Mouse (Mus musculus) myocyte (in vitro differentiated cells): ENCODE results near the gene Il17c. TPM values are rescaled to one million over a fixed set of nuclear protein-coding genes. Genes with fewer than 3 reads are reported as not detected.

Experiments
- H3K27me3 ChIP-seq: one replicate; pipeline ENCODE4 v1.6.1; 2011; ENCODE audit not compliant: control insufficient read depth, insufficient read depth, insufficient read length
- H3K36me3 ChIP-seq: one replicate; pipeline ENCODE4 v1.6.1; 2011; ENCODE audit not compliant: control insufficient read depth, insufficient read depth
- H3K4me2 ChIP-seq: one replicate; pipeline ENCODE4 v1.6.1; 2011; ENCODE audit warnings: low read depth, control low read depth
- H3K4me3 ChIP-seq: one replicate; pipeline ENCODE4 v1.5.1; 2011; ENCODE audit warnings: mild to moderate bottlenecking, control low read depth, moderate library complexity
- H3K79me2 ChIP-seq: one replicate; pipeline ENCODE4 v1.6.1; 2011; ENCODE audit not compliant: control insufficient read depth, insufficient read depth
- H3ac ChIP-seq: one replicate; pipeline ENCODE4 v1.6.1; 2011; ENCODE audit not compliant: control insufficient read depth, insufficient read length
- CEBPB ChIP-seq: IDR thresholded peaks from 2 replicates; pipeline ENCODE4 v1.6.1; 2011; ENCODE audit warnings: mild to moderate bottlenecking, moderate library complexity; ENCODE audit not compliant: poor library complexity, insufficient read depth, severe bottlenecking
- E2F4 ChIP-seq: IDR thresholded peaks from one replicate; pipeline ENCODE4 v1.6.1; 2011; ENCODE audit warnings: mild to moderate bottlenecking, control low read depth, moderate library complexity; ENCODE audit not compliant: insufficient read depth
- MAX ChIP-seq: IDR thresholded peaks from one replicate; pipeline ENCODE4 v1.6.1; 2011; ENCODE audit warnings: low read depth, mild to moderate bottlenecking, control low read depth
- MYOD1 ChIP-seq, 3 experiments: IDR thresholded peaks; one replicate each; pipeline ENCODE4 v1.6.1; 2011; ENCODE audit warnings: control low read depth in 2 of 3, low read depth in 2 of 3, mild to moderate bottlenecking in 2 of 3, moderate library complexity in 1 of 3; ENCODE audit not compliant: insufficient read length in 2 of 3, control insufficient read depth in 1 of 3
- MYOG ChIP-seq, 3 experiments: IDR thresholded peaks; one replicate each; pipeline ENCODE4 v1.6.1; 2011; ENCODE audit warnings: control low read depth in 2 of 3, low read depth in 2 of 3, mild to moderate bottlenecking in 2 of 3; ENCODE audit not compliant: insufficient read length in 2 of 3, control insufficient read depth in 1 of 3, insufficient read depth in 1 of 3
- POLR2A ChIP-seq: IDR thresholded peaks from one replicate; pipeline ENCODE4 v1.6.1; 2011; ENCODE audit warnings: low read depth, mild to moderate bottlenecking, control low read depth, moderate library complexity; ENCODE audit not compliant: insufficient read length
- POLR2AphosphoS2 ChIP-seq: IDR thresholded peaks from one replicate; pipeline ENCODE4 v1.6.1; 2011; ENCODE audit warnings: low read depth, control low read depth; ENCODE audit not compliant: insufficient read length
- REST ChIP-seq: IDR thresholded peaks from one replicate; pipeline ENCODE4 v1.6.1; 2011; ENCODE audit warnings: mild to moderate bottlenecking, control low read depth, moderate library complexity; ENCODE audit not compliant: insufficient read depth, insufficient read length
- SRF ChIP-seq: IDR thresholded peaks from one replicate; pipeline ENCODE4 v1.6.1; 2011; ENCODE audit warnings: low read depth; ENCODE audit not compliant: control insufficient read depth, insufficient read length
- TCF12 ChIP-seq: IDR thresholded peaks from one replicate; pipeline ENCODE4 v1.6.1; 2011; ENCODE audit warnings: mild to moderate bottlenecking, control low read depth; ENCODE audit not compliant: poor library complexity, insufficient read depth, severe bottlenecking
- TCF3 ChIP-seq: IDR thresholded peaks from one replicate; pipeline ENCODE4 v1.6.1; 2011; ENCODE audit warnings: low read depth, control low read depth; ENCODE audit not compliant: insufficient read length
- USF1 ChIP-seq: IDR thresholded peaks from one replicate; pipeline ENCODE4 v1.6.1; 2011; ENCODE audit warnings: low read depth, mild to moderate bottlenecking, control low read depth, moderate library complexity
- polyA plus RNA-seq: library from polyadenylated mRNA; unstranded; fragments of >200 nt; fragmentation: generic; extraction: Trizol; gene quantifications from one replicate; pipeline ENCODE4 v1.2.1, GENCODE M21; 2012; ENCODE audit warnings: missing spikeins

Gene Il17c
- polyA plus RNA-seq, 1 experiment: not detected

- no peaks in the 10 kb centered on the region for H3K27me3 ChIP-seq
- peaks cover 18% of the 10 kb centered on the region for H3K36me3 ChIP-seq
- TF ChIP-seq TCF12 (no peak), POLR2A (no peak), SRF (no peak), MYOD1 (IDR thresholded peaks at IDR 0.05; ENCODE audit: control insufficient read depth in 1 of 3, insufficient read length in 2 of 3, low read depth in 2 of 3) (no peak), POLR2AphosphoS2 (no peak), MYOG (IDR thresholded peaks at IDR 0.05; ENCODE audit: control insufficient read depth in 1 of 3, insufficient read depth in 1 of 3, insufficient read length in 2 of 3, low read depth in 2 of 3) (no peak), REST (no peak), USF1 (no peak), CEBPB (no peak), E2F4 (no peak), TCF3 (no peak)
- no peaks in the 10 kb centered on the region for H3K79me2 ChIP-seq
- H3K4me3 ChIP-seq: no peak overlapping the region
- H3K4me2 ChIP-seq: no peak overlapping the region
- H3ac ChIP-seq: no peak overlapping the region
Measured at GRCm38 (mm10) chr8:122435375-122435774, 13.6 kb downstream of the Il17c start.

DNA sequence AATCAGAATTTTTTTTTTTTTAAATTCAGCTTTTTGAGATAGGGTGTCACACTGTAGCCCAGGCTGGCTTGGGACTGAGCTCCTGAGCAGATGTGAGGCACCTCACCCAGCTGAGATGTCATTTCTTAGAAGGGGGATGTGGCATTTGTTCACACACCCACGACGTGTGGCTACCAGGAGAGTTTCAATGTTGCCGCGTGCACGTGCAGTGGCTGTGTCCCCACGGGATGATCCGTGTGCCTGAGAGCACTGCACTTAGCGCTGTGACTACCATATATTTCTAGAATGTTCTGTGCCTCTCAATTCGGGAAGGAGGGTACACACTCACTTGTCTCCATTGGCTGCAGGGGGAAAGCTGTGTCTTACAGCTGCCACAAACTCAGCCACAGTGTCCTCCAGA, 14.3 kb downstream of the Il17c start:
- H3K27me3 ChIP-seq: no peaks in the 10 kb centered on the region
- no peak for TF ChIP-seq USF1
- H3K4me2 ChIP-seq: no peak overlapping the region

GRCm38 (mm10) chr8:122436586-122437125, 14.8 kb downstream of the Il17c start:
- Histone ChIP-seq H3K36me3 (peaks cover 18% of the 10 kb centered on the region), H3K4me3 (no peak overlapping the region), H3K27me3 (no peaks in the 10 kb centered on the region), H3K4me2 (no peak overlapping the region), H3ac (no peak overlapping the region), H3K79me2 (peaks cover 2% of the 10 kb centered on the region)
- TF ChIP-seq USF1 (no peak), E2F4 (no peak), TCF3 (no peak), MYOG (IDR thresholded peaks at IDR 0.05; ENCODE audit: control insufficient read depth in 1 of 3, insufficient read depth in 1 of 3, insufficient read length in 2 of 3, low read depth in 2 of 3) (no peak), MAX (no peak), REST (no peak), CEBPB (no peak), TCF12 (no peak), MYOD1 (IDR thresholded peaks at IDR 0.05; ENCODE audit: control insufficient read depth in 1 of 3, insufficient read length in 2 of 3, low read depth in 2 of 3) (no peak), POLR2A (no peak), POLR2AphosphoS2 (no peak), SRF (no peak)

More for the DNA sequence above, 14.3 kb downstream of the Il17c start:
- Histone ChIP-seq H3ac (no peak overlapping the region), H3K36me3 (peaks cover 18% of the 10 kb centered on the region), H3K79me2 (no peaks in the 10 kb centered on the region), H3K4me3 (no peak overlapping the region)

DNA sequence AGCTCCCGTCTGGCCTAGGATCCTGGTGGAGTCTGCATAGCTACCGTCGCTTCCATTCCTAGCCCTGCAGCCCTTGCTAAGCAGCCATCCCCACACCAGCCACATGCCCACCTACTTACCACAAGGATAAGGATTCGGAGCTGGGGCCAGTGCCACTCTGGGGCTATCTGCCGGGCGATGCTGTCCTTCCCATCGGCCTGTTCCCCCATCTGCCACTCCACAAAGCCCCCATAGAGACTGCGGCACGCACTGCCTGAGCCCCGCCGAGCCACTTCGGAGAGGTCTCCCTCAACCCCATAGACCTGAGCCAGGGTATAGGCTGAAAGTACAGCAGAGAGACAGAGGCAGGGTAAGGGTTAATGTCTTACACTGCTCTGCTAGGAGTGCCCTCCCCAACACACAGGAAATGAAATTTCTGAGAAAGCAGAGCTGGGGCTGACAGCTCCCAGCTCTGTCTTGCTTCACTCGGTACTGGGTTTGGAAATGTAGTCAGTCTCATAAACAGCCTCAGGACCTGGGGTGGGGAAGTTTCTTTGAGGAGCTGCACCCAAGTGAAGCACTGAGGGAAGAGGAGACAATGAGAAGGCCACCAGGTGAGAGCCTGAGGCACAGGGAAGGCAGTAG, 16.0 kb downstream of the Il17c start:
- Histone ChIP-seq H3K27me3 (no peaks in the 10 kb centered on the region), H3K4me2 (no peak overlapping the region), H3K79me2 (peaks cover 13% of the 10 kb centered on the region), H3ac (no peak overlapping the region), H3K4me3 (no peak overlapping the region), H3K36me3 (peaks cover 18% of the 10 kb centered on the region)
- TF ChIP-seq CEBPB (no peak), TCF12 (no peak), MAX (no peak), USF1 (no peak), MYOG (IDR thresholded peaks at IDR 0.05; ENCODE audit: control insufficient read depth in 1 of 3, insufficient read depth in 1 of 3, insufficient read length in 2 of 3, low read depth in 2 of 3) (no peak), SRF (no peak), MYOD1 (IDR thresholded peaks at IDR 0.05; ENCODE audit: control insufficient read depth in 1 of 3, insufficient read length in 2 of 3, low read depth in 2 of 3) (no peak), E2F4 (no peak)

- no peaks in the 10 kb centered on the region for H3K27me3 ChIP-seq
- peaks cover 18% of the 10 kb centered on the region for H3K36me3 ChIP-seq
Measured at GRCm38 (mm10) chr8:122439336-122439735, 17.5 kb downstream of the Il17c start.

More at GRCm38 (mm10) chr8:122439336-122439735, 17.5 kb downstream of the Il17c start:
- H3ac ChIP-seq: no peak overlapping the region
- H3K4me2 ChIP-seq: no peak overlapping the region
- H3K4me3 ChIP-seq: no peak overlapping the region
- H3K79me2 ChIP-seq: peaks cover 16% of the 10 kb centered on the region
- TF ChIP-seq SRF (no peak), TCF12 (no peak), MYOD1 (IDR thresholded peaks at IDR 0.05; ENCODE audit: control insufficient read depth in 1 of 3, insufficient read length in 2 of 3, low read depth in 2 of 3) (no peak), POLR2A (no peak), TCF3 (no peak), REST (no peak), MYOG (IDR thresholded peaks at IDR 0.05; ENCODE audit: control insufficient read depth in 1 of 3, insufficient read depth in 1 of 3, insufficient read length in 2 of 3, low read depth in 2 of 3) (no peak), E2F4 (no peak), CEBPB (no peak)
